Mouse (Mus musculus) kidney, postnatal 0 days (tissue): Measurements from ENCODE around the gene Sept9. TPM values are rescaled to one million over a fixed set of nuclear protein-coding genes. Genes with fewer than 3 reads are reported as not detected.

Experiments
- ATAC-seq: fragments of 200-750 bp; cut with Nextera tagmentation; replicated peaks from 2 replicates; pipeline ENCODE4 v1.8.0; 2017; ENCODE audit warnings: low read depth, moderate number of reproducible peaks, moderate TSS enrichment, moderate library complexity; ENCODE audit not compliant: low FRiP score
- DNase-seq: peaks from one replicate; pipeline ENCODE4 v3.0.0-alpha.2; 2016; ENCODE audit warnings: low spot score
- H3K27ac ChIP-seq: fragments of 300-500 bp; sonication (generic); 2 replicates; pipeline ENCODE4 v1.5.1; 2014; ENCODE audit warnings: mild to moderate bottlenecking
- H3K27me3 ChIP-seq: fragments of 300-500 bp; sonication (generic); 2 replicates; pipeline ENCODE4 v1.6.1; 2014; ENCODE audit warnings: low read length, mixed read lengths; ENCODE audit not compliant: insufficient read depth
- H3K36me3 ChIP-seq: fragments of 300-500 bp; sonication (generic); 2 replicates; pipeline ENCODE4 v1.6.1; 2014; ENCODE audit warnings: low read length, mixed read lengths; ENCODE audit not compliant: insufficient read depth
- H3K4me1 ChIP-seq: fragments of 300-500 bp; sonication (generic); replicated peaks from 2 replicates; pipeline ENCODE4 v1.6.1; 2014; ENCODE audit warnings: antibody characterized with exemption, low read length, mixed read lengths; ENCODE audit not compliant: insufficient read depth
- H3K4me2 ChIP-seq: fragments of 300-500 bp; sonication (generic); 2 replicates; pipeline ENCODE4 v1.6.1; 2014; ENCODE audit warnings: mild to moderate bottlenecking, low read length, moderate library complexity, mixed read lengths
- H3K4me3 ChIP-seq: fragments of 300-500 bp; sonication (generic); replicated peaks from 2 replicates; pipeline ENCODE4 v1.5.1; 2014; ENCODE audit warnings: low read depth, low read length
- H3K9ac ChIP-seq: fragments of 300-500 bp; sonication (generic); 2 replicates; pipeline ENCODE4 v1.6.1; 2014; ENCODE audit warnings: low read depth, low read length
- H3K9me3 ChIP-seq: fragments of 300-500 bp; sonication (generic); replicated peaks from 2 replicates; pipeline ENCODE4 v1.6.1; 2016; ENCODE audit warnings: low read length, inconsistent platforms, mixed read lengths
- CTCF ChIP-seq: IDR thresholded peaks from 2 replicates; pipeline ENCODE4 v1.5.1; 2016; ENCODE audit warnings: antibody characterized with exemption, low read depth, mild to moderate bottlenecking, moderate library complexity
- WGBS: fragments of 180-500 bp; shearing (Covaris S2); extraction: QIAGEN DNeasy Blood & Tissue Kit; methylation state at CpG from one replicate; pipeline ENCODE4 v1.1.7; 2014; 5-methylcytosine and 5-hydroxymethylcytosine counted together
- polyA plus RNA-seq: library from polyadenylated mRNA; unstranded; fragments of >200 nt; fragmentation: Nextera tagmentation; extraction: Ambion mirVana; gene quantifications from 2 replicates; pipeline ENCODE4 v1.2.1, GENCODE M21; 2015

Sept9 gene
- polyA plus RNA-seq, 1 experiment from 2014 or later, result 71.2 TPM

- peak overlapping the region; percentile 56; the same call in 1 of the 2 replicates for H3K27ac ChIP-seq
- TF ChIP-seq CTCF, result no peak
- no peak for DNase-seq
- H3K36me3 ChIP-seq, result no peaks in the 10 kb centered on the region
- no peak overlapping the region for H3K4me2 ChIP-seq
- H3K27me3 ChIP-seq, result no peaks in the 10 kb centered on the region
- no peak for ATAC-seq
- peaks cover 22% of the 10 kb centered on the region for H3K4me1 ChIP-seq
- H3K9ac ChIP-seq, result no peak overlapping the region
- no peak overlapping the region for H3K4me3 ChIP-seq
- no peaks in the 10 kb centered on the region for H3K9me3 ChIP-seq
- 30% methylated on average over 8 of the region's 8 CpGs for WGBS
These were observed 46.8 kb downstream of the Sept9 start for GRCm38 (mm10) chr11:117246286-117246685.

DNA sequence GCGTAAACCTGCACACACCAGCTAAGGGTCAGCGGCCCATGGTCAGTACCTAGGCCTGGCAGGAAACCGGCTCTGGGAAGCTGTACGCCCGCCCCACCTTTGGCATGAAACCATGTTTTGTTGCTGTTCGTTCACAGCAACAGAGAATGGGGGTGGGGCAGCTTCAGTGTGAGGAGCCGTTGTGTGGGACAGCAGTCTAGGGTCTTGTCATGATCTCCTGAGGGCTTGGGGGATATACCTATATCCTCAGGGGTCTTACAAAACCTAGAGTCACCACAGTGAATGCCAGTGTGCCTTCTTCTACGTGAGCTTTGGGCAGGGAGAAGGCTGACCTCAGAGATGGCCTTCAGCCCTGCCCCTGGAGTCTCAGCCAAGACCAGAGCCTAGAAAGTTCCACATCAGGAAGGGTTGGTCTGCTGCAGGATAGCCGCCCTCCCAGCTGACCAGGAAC lies 47.5 kb downstream of the Sept9 start:
- DNase-seq (no peak), ATAC-seq (0 out of 2 replicates have a peak, but pooled peaks have one; percentile 44)
- no peak for TF ChIP-seq CTCF
- Histone ChIP-seq H3K9me3 (no peaks in the 10 kb centered on the region), H3K27ac (peak overlapping the region; percentile 56; the same call in 1 of the 2 replicates), H3K4me2 (no peak overlapping the region), H3K9ac (no peak overlapping the region), H3K4me1 (peaks cover 22% of the 10 kb centered on the region), H3K36me3 (no peaks in the 10 kb centered on the region), H3K4me3 (no peak overlapping the region), H3K27me3 (no peaks in the 10 kb centered on the region)
- WGBS, result 63% methylated on average over 9 of the region's 9 CpGs

DNA sequence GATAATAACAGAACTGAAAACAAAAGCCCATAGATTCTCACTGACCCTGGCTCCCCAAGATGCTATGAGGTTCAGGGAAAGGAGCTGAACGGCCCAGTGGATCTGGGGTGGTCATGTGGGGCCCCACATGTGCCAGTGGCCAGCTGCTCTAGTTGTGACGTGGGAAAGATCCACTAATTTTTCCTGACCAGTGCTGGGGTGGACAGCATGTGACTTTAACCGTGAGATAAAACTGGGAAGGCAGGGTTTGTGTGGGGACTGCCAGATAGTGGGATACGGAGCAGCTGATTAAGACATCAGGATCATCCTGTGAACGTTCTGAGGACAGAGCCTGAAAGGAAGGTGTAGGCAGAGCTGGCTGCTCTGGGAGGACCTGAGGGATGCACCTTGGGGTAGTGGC lies 48.1 kb downstream of the Sept9 start:
- Histone ChIP-seq H3K9me3 (no peaks in the 10 kb centered on the region), H3K27ac (peak overlapping the region; percentile 56; the same call in 1 of the 2 replicates), H3K4me2 (no peak overlapping the region), H3K36me3 (no peaks in the 10 kb centered on the region), H3K4me3 (no peak overlapping the region), H3K27me3 (no peaks in the 10 kb centered on the region), H3K4me1 (peaks cover 22% of the 10 kb centered on the region), H3K9ac (no peak overlapping the region)
- TF ChIP-seq CTCF, result no peak
- no peak for DNase-seq
- 73% methylated on average over 5 of the region's 5 CpGs for WGBS
- ATAC-seq, result no peak

DNA sequence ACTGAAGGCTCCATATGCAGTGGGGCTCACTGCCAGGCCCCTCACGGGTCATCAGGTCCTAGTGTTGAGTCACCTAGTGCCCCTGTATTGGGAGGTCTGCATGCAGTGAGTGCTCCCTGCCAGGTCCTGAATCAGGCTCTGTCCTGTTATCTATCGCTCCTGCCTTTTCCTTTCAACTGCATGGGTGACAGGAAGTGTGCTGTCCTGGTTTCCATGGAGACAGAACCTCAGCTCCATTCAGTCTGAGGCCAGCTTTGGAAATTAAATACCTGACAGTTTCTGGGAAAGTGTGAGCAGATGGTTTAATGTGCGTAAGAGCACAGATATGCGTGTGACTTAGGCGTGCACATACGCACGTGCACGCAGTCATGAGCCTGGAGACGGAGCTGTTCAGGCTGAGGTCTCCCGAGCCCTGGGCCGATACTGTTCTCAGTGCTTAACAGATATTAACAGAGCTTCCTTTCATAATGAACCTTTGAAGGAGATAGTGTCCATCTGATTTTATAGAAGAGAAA lies 49.3 kb downstream of the Sept9 start:
- no peaks in the 10 kb centered on the region for H3K27me3 ChIP-seq
- no peak for TF ChIP-seq CTCF
- 33% methylated on average over 11 of the region's 11 CpGs for WGBS
- ATAC-seq (no peak), DNase-seq (peak; percentile 64)
- no peaks in the 10 kb centered on the region for H3K9me3 ChIP-seq
- peaks cover 26% of the 10 kb centered on the region for H3K4me1 ChIP-seq
- no peak overlapping the region for H3K27ac ChIP-seq
- H3K36me3 ChIP-seq, result no peaks in the 10 kb centered on the region
- H3K4me3 ChIP-seq, result no peak overlapping the region
- H3K4me2 ChIP-seq, result no peak overlapping the region
- no peak overlapping the region for H3K9ac ChIP-seq

- no peaks in the 10 kb centered on the region for H3K27me3 ChIP-seq
- 49% methylated on average over 18 of the region's 18 CpGs for WGBS
- TF ChIP-seq CTCF, result no peak
- no peaks in the 10 kb centered on the region for H3K36me3 ChIP-seq
- H3K27ac ChIP-seq, result no peak overlapping the region
- DNase-seq, result no peak
- no peak overlapping the region for H3K4me2 ChIP-seq
- ATAC-seq, result no peak
- peaks cover 30% of the 10 kb centered on the region for H3K4me1 ChIP-seq
- H3K9ac ChIP-seq, result no peak overlapping the region
- H3K4me3 ChIP-seq, result no peak overlapping the region
- no peaks in the 10 kb centered on the region for H3K9me3 ChIP-seq
These were observed 50.0 kb downstream of the Sept9 start for GRCm38 (mm10) chr11:117249282-117249984.

- Histone ChIP-seq H3K9me3 (no peaks in the 10 kb centered on the region), H3K4me2 (no peak overlapping the region), H3K27ac (no peak overlapping the region), H3K9ac (no peak overlapping the region), H3K4me1 (peaks cover 35% of the 10 kb centered on the region), H3K36me3 (no peaks in the 10 kb centered on the region), H3K4me3 (no peak overlapping the region), H3K27me3 (no peaks in the 10 kb centered on the region)
- no peak for DNase-seq
- no peak for ATAC-seq
- WGBS, result 84% methylated on average over 22 of the region's 22 CpGs
- TF ChIP-seq CTCF, result no peak
These were observed 50.8 kb downstream of the Sept9 start for GRCm38 (mm10) chr11:117249985-117250928.
